Mouse (Mus musculus): ENCODE results near the gene Lcp1.

- no peak for TF ChIP-seq CTCF (IDR thresholded peaks at IDR 0.05; ENCODE audit: low read depth, low read length)
- TF ChIP-seq POLR2A (IDR thresholded peaks at IDR 0.05; ENCODE audit: extremely low read depth, insufficient read depth, low read length): no peak
Observed at GRCm38 (mm10) chr14:75213752-75214151, 82.9 kb downstream of the Lcp1 start.
